Mouse (Mus musculus) Patski (cell line): ENCODE results near the gene Usp2. TPM values are rescaled to one million over a fixed set of nuclear protein-coding genes. Genes with fewer than 3 reads are reported as not detected.

Experiments used
- ATAC-seq: fragments of 100-300 bp; one replicate; pipeline ENCODE4 v1.8.0; 2021
- CTCF ChIA-PET: fragments of 350-600 bp; sonication (Branson Sonifier 250); formaldehyde crosslinking; loops from one replicate; lab custom pipeline; 2022; ENCODE audit warnings: inconsistent platforms; lab: Charles Lee
- POLR2A ChIA-PET: fragments of 350-600 bp; sonication (Branson Sonifier 250); formaldehyde crosslinking; loops from one replicate; lab custom pipeline; 2022; ENCODE audit warnings: antibody characterized with exemption, inconsistent platforms; lab: Charles Lee
- DNase-seq: peaks from one replicate; pipeline ENCODE4 v3.0.0-alpha.2; 2011; ENCODE audit warnings: low read depth, low spot score
- H3K27me3 ChIP-seq: fragments of 371-371 bp; one replicate; pipeline ENCODE4 v1.5.1; 2021
- CTCF ChIP-seq: fragments of 100-300 bp; IDR thresholded peaks from one replicate; pipeline ENCODE4 v1.5.1; 2021
- in situ Hi-C: fragments of 300-500 bp; cut with MboI; formaldehyde crosslinking; loops from 3 replicates; pipeline ENCODE4 v1.11.1; 2018; ENCODE audit warnings: low pct_unique_long_range_greater_than_20kb, mixed read lengths
- polyA plus RNA-seq: library from polyadenylated mRNA; unstranded; gene quantifications from one replicate; pipeline ENCODE4 v1.2.3, GENCODE M21; 2021

Gene Usp2
- polyA plus RNA-seq, 1 experiment from 2014 or later: 1.7 TPM

- DNase-seq: no peak
- in situ Hi-C loops: loop anchor here (10.0 kb wide), 1 partner anchor 107 kb away; the partner anchor contains the start of gene Cbl
Measured at GRCm38 (mm10) chr9:44127351-44127801, 60.6 kb downstream of the Usp2 start.

DNA sequence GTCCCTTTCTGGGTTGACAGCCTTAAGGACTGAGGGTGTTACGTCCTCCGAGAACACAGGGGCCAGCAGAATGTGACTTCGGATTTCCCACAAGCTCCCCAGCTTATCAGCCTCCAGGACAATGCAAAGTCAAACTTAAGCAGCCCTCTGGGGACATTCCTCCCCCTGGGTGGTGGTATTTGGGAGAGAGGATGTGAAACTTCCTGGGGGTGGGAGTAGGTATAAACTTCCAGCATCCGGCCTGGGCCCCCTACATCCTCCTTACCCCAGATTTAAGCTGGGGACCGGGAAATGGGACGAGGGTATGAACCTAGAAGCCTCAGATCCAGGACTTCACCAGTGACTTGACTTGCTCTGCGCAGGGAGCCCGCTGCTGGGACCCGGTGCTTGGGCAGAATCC, 62.8 kb downstream of the Usp2 start:
- no peak for TF ChIP-seq CTCF
- ChIA-PET POLR2A (no interaction called here), CTCF (interaction anchor here (1.5 kb wide), 1 partner anchor 232 kb away, joined by 3 read pairs; the partner anchor contains the start of gene Vps11)
- no peak for ATAC-seq
- in situ Hi-C loops: loop anchor here (10.0 kb wide), 1 partner anchor 105 kb away; the partner anchor contains the start of gene Cbl
- DNase-seq: no peak
- H3K27me3 ChIP-seq: no peaks in the 10 kb centered on the region

More at GRCm38 (mm10) chr9:44127351-44127801, 60.6 kb downstream of the Usp2 start:
- ChIA-PET CTCF (no interaction called here), POLR2A (interaction anchor here (0.6 to 0.9 kb wide), 3 partner anchors 102 to 571 kb away, joined by 3 to 7 read pairs (median 4); no protein-coding TSS in a partner anchor)
- no peak for TF ChIP-seq CTCF
- no peak for ATAC-seq
- H3K27me3 ChIP-seq: no peaks in the 10 kb centered on the region

- no peak for TF ChIP-seq CTCF
- no peaks in the 10 kb centered on the region for H3K27me3 ChIP-seq
Measured at GRCm38 (mm10) chr9:44130034-44130433, 63.2 kb downstream of the Usp2 start.

DNA sequence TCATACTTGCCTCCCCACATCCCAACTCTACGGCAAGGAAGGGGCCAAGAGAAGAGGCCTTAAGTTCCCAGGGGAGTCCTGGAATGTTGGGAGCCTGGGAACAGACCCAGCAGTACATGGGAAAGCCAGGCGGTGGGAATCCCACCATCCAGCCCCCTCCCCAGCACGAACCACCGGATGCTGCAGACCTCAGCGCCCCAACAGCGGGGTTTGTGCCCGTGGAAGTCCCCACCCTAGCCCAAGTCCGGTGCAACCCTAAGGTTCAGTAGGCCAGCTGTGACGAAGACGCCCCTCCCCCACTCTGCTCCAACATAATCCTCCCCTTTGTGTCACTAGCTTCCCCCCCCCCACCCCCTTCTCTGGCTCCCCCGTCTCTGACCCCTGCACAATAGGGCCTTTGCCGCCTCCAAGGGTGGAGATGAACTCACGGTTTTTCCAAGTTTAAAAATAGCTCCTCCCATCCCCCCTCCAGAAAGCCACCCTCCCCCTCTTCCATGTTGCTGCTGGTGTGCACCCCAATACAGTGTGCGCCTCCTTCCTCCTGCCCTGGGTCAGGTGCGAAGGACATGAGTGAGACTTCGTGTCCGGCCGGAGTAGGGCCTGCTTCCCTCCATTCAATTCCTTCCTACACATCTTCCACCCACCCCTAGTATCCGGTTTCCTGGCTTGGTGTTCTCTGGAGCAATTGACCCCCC, 63.9 kb downstream of the Usp2 start:
- CTCF ChIA-PET: interaction anchor here (1.3 kb wide), 1 partner anchor 12 kb away, joined by 4 read pairs; no protein-coding TSS in a partner anchor
- no peaks in the 10 kb centered on the region for H3K27me3 ChIP-seq
- POLR2A ChIA-PET: no interaction called here

More at GRCm38 (mm10) chr9:44130034-44130433, 63.2 kb downstream of the Usp2 start:
- DNase-seq (no peak), ATAC-seq (no peak)
- ChIA-PET POLR2A (no interaction called here), CTCF (interaction anchor here (1.5 kb wide), 1 partner anchor 232 kb away, joined by 3 read pairs; the partner anchor contains the start of gene Vps11)
- in situ Hi-C loops: no loop called here

GRCm38 (mm10) chr9:44131276-44131590, 64.4 kb downstream of the Usp2 start:
- in situ Hi-C loops: no loop called here
- POLR2A ChIA-PET: no interaction called here
- DNase-seq (no peak), ATAC-seq (no peak)
- H3K27me3 ChIP-seq: no peaks in the 10 kb centered on the region
- no peak for TF ChIP-seq CTCF
- CTCF ChIA-PET: interaction anchor here (0.8 to 1.3 kb wide), 2 partner anchors 12 to 66 kb away, joined by 3 to 4 read pairs; no protein-coding TSS in a partner anchor

More for the DNA sequence above, 63.9 kb downstream of the Usp2 start:
- no peak for TF ChIP-seq CTCF
- ATAC-seq (no peak), DNase-seq (no peak)
- in situ Hi-C loops: no loop called here

- DNase-seq (no peak), ATAC-seq (no peak)
- in situ Hi-C loops: no loop called here
- no peak for TF ChIP-seq CTCF
- ChIA-PET POLR2A (no interaction called here), CTCF (interaction anchor here (0.8 to 1.3 kb wide), 2 partner anchors 13 to 65 kb away, joined by 3 to 4 read pairs; no protein-coding TSS in a partner anchor)
- H3K27me3 ChIP-seq: no peaks in the 10 kb centered on the region
Measured at GRCm38 (mm10) chr9:44132200-44132599, 65.4 kb downstream of the Usp2 start.

DNA sequence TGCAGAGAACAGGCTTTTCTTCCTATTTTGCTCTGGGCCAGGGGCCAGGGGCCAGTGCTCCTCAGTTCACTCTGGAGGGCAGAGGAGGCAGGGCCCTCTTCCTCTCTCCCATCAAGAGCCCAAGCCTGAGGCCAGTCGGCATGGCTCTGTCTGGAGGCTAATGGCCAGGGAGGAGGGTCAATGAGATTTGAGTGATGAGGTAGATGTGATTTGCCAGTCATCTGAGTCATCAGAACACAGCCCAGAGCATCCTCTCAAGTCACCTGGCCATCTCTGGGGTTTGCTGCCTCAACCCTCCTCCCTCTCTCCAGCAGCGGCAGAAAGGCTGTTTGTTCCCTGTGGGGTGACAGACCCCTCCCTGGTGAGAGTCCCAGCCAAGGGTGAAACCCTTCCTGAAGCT, 66.5 kb downstream of the Usp2 start:
- no peak for TF ChIP-seq CTCF

DNA sequence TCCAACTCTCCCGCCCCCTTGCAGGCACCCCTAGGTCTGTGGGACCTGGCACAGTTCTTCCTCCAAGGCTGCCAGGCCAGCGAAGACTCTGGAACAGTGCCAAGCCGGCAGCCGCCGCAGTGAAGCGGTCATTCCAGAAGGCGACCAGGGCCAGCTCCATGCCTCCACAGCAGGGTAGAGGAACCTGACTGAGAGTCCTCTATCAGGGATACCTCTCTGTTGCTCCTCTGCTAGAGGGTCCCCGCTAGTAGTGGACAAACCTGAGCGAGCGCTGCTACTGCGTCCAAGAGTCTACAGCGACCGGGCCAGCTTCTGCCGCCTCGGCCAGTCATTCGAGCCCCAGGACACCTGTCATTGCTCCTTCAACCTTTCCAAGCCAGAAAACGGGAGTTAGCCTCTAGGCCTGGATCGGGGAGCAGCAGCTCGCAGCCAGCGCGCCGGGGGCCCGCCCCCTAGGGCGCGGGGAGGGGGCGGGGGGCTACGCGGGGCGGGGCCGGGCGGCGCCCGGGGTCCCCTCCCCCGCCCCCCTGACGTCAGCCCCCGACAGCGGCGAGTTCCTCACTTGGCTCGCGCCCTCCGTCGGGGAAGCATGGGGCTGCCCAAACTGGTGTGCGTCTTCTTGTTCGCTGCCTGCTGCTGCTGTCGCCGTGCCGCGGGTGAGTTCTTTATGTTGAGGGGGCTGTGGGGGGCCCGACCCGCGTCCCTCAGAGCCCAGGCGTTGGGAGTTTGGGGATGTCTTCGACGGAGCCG, 67.5 kb downstream of the Usp2 start, which contains the start of gene Mcam:
Gene Mcam (plus strand): TSS at position 369 of the 750 bp plus-strand sequence.
- ATAC-seq (peak; percentile 10), DNase-seq (peak; percentile 31)
- no peak for TF ChIP-seq CTCF
- ChIA-PET POLR2A (interaction anchor here (0.6 kb wide), 1 partner anchor 212 kb away, joined by 4 read pairs; no protein-coding TSS in a partner anchor), CTCF (no interaction called here)
- in situ Hi-C loops: no loop called here
- no peaks in the 10 kb centered on the region for H3K27me3 ChIP-seq

More for the DNA sequence above, 66.5 kb downstream of the Usp2 start:
- in situ Hi-C loops: no loop called here
- POLR2A ChIA-PET: interaction anchor here (0.6 kb wide), 1 partner anchor 213 kb away, joined by 4 read pairs; no protein-coding TSS in a partner anchor
- no peaks in the 10 kb centered on the region for H3K27me3 ChIP-seq
- DNase-seq: no peak
- CTCF ChIA-PET: no interaction called here
- no peak for ATAC-seq

- ATAC-seq: peak; percentile 28
- ChIA-PET POLR2A (interaction anchor here (0.6 to 1.4 kb wide), 3 partner anchors 10 to 99 kb away, joined by 3 to 6 read pairs (median 4); partner anchors contain the start of gene Cbl), CTCF (interaction anchor here (0.6 to 1.1 kb wide), 4 partner anchors 9 to 99 kb away, joined by 3 to 4 read pairs (median 3); no protein-coding TSS in a partner anchor)
- DNase-seq: no peak
- in situ Hi-C loops: no loop called here
- H3K27me3 ChIP-seq: no peaks in the 10 kb centered on the region
- no peak for TF ChIP-seq CTCF
Measured at GRCm38 (mm10) chr9:44134851-44135730, 68.3 kb downstream of the Usp2 start.
